ENCODE assay signal across 17 mouse cellular contexts in the genomic region with DNA sequence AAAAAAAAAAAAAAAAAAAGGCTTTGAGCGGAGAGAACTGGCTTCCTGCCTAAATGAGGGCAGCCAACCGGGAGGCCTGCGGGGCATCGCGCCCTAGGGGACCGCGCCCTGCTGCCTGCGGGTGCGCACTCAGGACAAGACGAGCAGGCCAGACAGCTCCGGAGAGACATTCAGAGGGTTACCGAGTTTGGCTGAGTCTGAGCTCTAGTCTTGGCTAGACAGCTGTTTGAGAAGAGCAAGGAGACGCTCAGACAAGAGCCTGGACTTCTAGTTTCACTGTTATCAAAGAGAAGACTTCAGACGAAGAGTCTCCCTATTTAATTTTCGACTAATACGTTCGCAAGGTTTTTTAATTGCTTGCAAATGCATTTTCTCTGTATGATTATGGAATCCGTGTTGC. TPM values are rescaled to one million over a fixed set of nuclear protein-coding genes. Genes with fewer than 3 reads are reported as not detected.
DNase-seq lines count a peak whose midpoint lies in the region; ATAC-seq lines count a peak whose summit lies in the region.
"Had no signal": no experiment of that assay in that cellular context is flagged by ENCODE, and none has a peak within 500 bp of the region (broad histone marks: within the 10 kb centered on the region; RNA-seq: fewer than 3 reads in every experiment).

No protein-coding gene starts in this region.

- no peak for DNase-seq in forebrain, embryonic 14.5 days (ENCODE audit: low spot score)
- no peak for DNase-seq in forebrain, embryonic 10.5 days (ENCODE audit: extremely low spot score, low spot score)
- peak; percentile 4 for DNase-seq in ovary, adult 18-20 months (ENCODE audit: low spot score)
- no peak for DNase-seq in ovary, postnatal 10 days (ENCODE audit: low spot score)
- DNase-seq in left cerebral cortex, postnatal 14 days (ENCODE audit: low spot score in 2 of 2): no peak
- DNase-seq in right cerebral cortex, adult 18-20 months: no peak
- DNase-seq: gastrocnemius, postnatal 10 days; lung, embryonic 14.5 days had no signal

- H3K9ac ChIP-seq in forebrain, embryonic 14.5 days (ENCODE audit: low read length): no peak overlapping the region
- no peak overlapping the region for H3K9ac ChIP-seq in hindbrain, embryonic 16.5 days (ENCODE audit: low read depth, low read length)
- no peak overlapping the region for H3K9ac ChIP-seq in neural tube, embryonic 15.5 days (replicated peaks)
- H3K9ac ChIP-seq: heart, embryonic 15.5 days; intestine, embryonic 15.5 days; limb, embryonic 13.5 days; lung, embryonic 14.5 days had no signal

- WGBS in forebrain, embryonic 14.5 days: under 1% methylated on average over 18 of the region's 18 CpGs
- WGBS in forebrain, embryonic 10.5 days: under 1% methylated on average over 17 of the region's 18 CpGs
- 2% methylated on average over 18 of the region's 18 CpGs for WGBS in hindbrain, embryonic 16.5 days
- WGBS in neural tube, embryonic 15.5 days: under 1% methylated on average over 18 of the region's 18 CpGs

- intact Hi-C loops in left cerebral cortex, postnatal 14 days (cut with DNase I): no loop called here

- no peaks in the 10 kb centered on the region for H3K36me3 ChIP-seq in forebrain, embryonic 14.5 days (ENCODE audit: control insufficient read depth, insufficient read depth, low read length)
- H3K36me3 ChIP-seq in forebrain, embryonic 10.5 days (replicated peaks): no peaks in the 10 kb centered on the region
- no peaks in the 10 kb centered on the region for H3K36me3 ChIP-seq in hindbrain, embryonic 16.5 days (ENCODE audit: control insufficient read depth, insufficient read depth, low read length)
- no peaks in the 10 kb centered on the region for H3K36me3 ChIP-seq in neural tube, embryonic 15.5 days
- H3K36me3 ChIP-seq: heart, embryonic 15.5 days; intestine, embryonic 15.5 days; limb, embryonic 13.5 days had no signal

- no peak for ATAC-seq in forebrain, embryonic 14.5 days
- ATAC-seq in hindbrain, embryonic 16.5 days: no peak
- ATAC-seq in neural tube, embryonic 15.5 days (ENCODE audit: low FRiP score): no peak
- ATAC-seq: intestine, embryonic 15.5 days had no signal

- no peak overlapping the region for H3K27ac ChIP-seq in forebrain, embryonic 14.5 days (ENCODE audit: low read depth, low read length)
- no peak overlapping the region for H3K27ac ChIP-seq in forebrain, embryonic 10.5 days
- no peak overlapping the region for H3K27ac ChIP-seq in hindbrain, embryonic 16.5 days (ENCODE audit: low read depth, low read length)
- H3K27ac ChIP-seq in neural tube, embryonic 15.5 days (replicated peaks): no peak overlapping the region
- H3K27ac ChIP-seq: heart, embryonic 15.5 days; intestine, embryonic 15.5 days; limb, embryonic 13.5 days had no signal

- peaks cover 60% of the 10 kb centered on the region for H3K27me3 ChIP-seq in forebrain, embryonic 14.5 days (replicated peaks; ENCODE audit: control insufficient read depth, insufficient read depth, low read length)
- H3K27me3 ChIP-seq in forebrain, embryonic 10.5 days (ENCODE audit: poor library complexity, severe bottlenecking): peaks cover 87% of the 10 kb centered on the region
- H3K27me3 ChIP-seq in hindbrain, embryonic 16.5 days (replicated peaks; ENCODE audit: control insufficient read depth, insufficient read depth, low read length): peaks cover 53% of the 10 kb centered on the region
- H3K27me3 ChIP-seq in neural tube, embryonic 15.5 days (replicated peaks): peaks cover 67% of the 10 kb centered on the region

- peak overlapping the region; percentile 22; the same call in 1 of the 2 replicates for H3K4me2 ChIP-seq in forebrain, embryonic 14.5 days (ENCODE audit: low read length)
- peak overlapping the region; percentile 41 for H3K4me2 ChIP-seq in hindbrain, embryonic 16.5 days (ENCODE audit: low read length)
- peak overlapping the region; percentile 19 for H3K4me2 ChIP-seq in neural tube, embryonic 15.5 days
- H3K4me2 ChIP-seq: heart, embryonic 15.5 days; intestine, embryonic 15.5 days; limb, embryonic 13.5 days; lung, embryonic 14.5 days had no signal

- H3K9me3 ChIP-seq in forebrain, embryonic 14.5 days (replicated peaks; ENCODE audit: control insufficient read depth, low read length): no peaks in the 10 kb centered on the region
- no peaks in the 10 kb centered on the region for H3K9me3 ChIP-seq in forebrain, embryonic 10.5 days
- no peaks in the 10 kb centered on the region for H3K9me3 ChIP-seq in hindbrain, embryonic 16.5 days (ENCODE audit: control insufficient read depth, low read length)
- H3K9me3 ChIP-seq in neural tube, embryonic 15.5 days (replicated peaks): no peaks in the 10 kb centered on the region
- H3K9me3 ChIP-seq: heart, embryonic 15.5 days; intestine, embryonic 15.5 days; limb, embryonic 13.5 days had no signal

- no peaks in the 10 kb centered on the region for H3K4me1 ChIP-seq in forebrain, embryonic 14.5 days (ENCODE audit: control insufficient read depth, insufficient read depth, low read length)
- H3K4me1 ChIP-seq in forebrain, embryonic 10.5 days: peaks cover 4% of the 10 kb centered on the region
- peaks cover 5% of the 10 kb centered on the region for H3K4me1 ChIP-seq in hindbrain, embryonic 16.5 days (ENCODE audit: control insufficient read depth, insufficient read depth, low read depth, low read length)
- H3K4me1 ChIP-seq in neural tube, embryonic 15.5 days: 0 out of 2 replicates have a peak, but pooled peaks cover 3% of the 10 kb centered on the region
- H3K4me1 ChIP-seq: heart, embryonic 15.5 days; intestine, embryonic 15.5 days; limb, embryonic 13.5 days had no signal

- no peak overlapping the region for H3K4me3 ChIP-seq in forebrain, embryonic 14.5 days (ENCODE audit: low read depth, low read length)
- H3K4me3 ChIP-seq in forebrain, embryonic 10.5 days: no peak overlapping the region
- peak overlapping the region; percentile 11; the same call in 1 of the 2 replicates for H3K4me3 ChIP-seq in hindbrain, embryonic 16.5 days (ENCODE audit: low read length)
- no peak overlapping the region for H3K4me3 ChIP-seq in neural tube, embryonic 15.5 days (replicated peaks)
- H3K4me3 ChIP-seq: erythroblast, embryonic 14.5 days; heart, embryonic 15.5 days; intestine, embryonic 15.5 days; limb, embryonic 13.5 days had no signal

RNA-seq across cellular contexts. Expression of gene Tfap2d, which starts 5.9 kb away (rescaled TPM):
- polyA plus RNA-seq in forebrain, embryonic 14.5 days (2014; fragmentation: Nextera tagmentation; extraction: Ambion mirVana): 9.6 and 12.9 TPM in 2 replicates
- polyA plus RNA-seq in forebrain, embryonic 10.5 days (2016; fragmentation: Nextera tagmentation; extraction: Ambion mirVana): 0.15 TPM in 1 of 2 replicates, not detected in the other
- 1.1 and 4.7 TPM in 2 replicates for polyA plus RNA-seq in hindbrain, embryonic 16.5 days (2015; fragmentation: Nextera tagmentation; extraction: Ambion mirVana)
- not detected in 2 replicates for polyA plus RNA-seq in neural tube, embryonic 15.5 days (2015; fragmentation: Nextera tagmentation; extraction: Ambion mirVana)
- total RNA-seq in left cerebral cortex, postnatal 14 days (2021): 1 to 10 TPM; 4.1 to 4.2 TPM
- total RNA-seq: gastrocnemius, postnatal 10 days; megakaryocyte, adult 5-6 weeks had no signal
- polyA plus RNA-seq: C2C12; erythroblast, embryonic 14.5 days; heart, embryonic 15.5 days; intestine, embryonic 15.5 days; lung, embryonic 14.5 days; spleen, adult 2 months had no signal
